ENCODE assay signal across 8 mouse cellular contexts in the genomic region with DNA sequence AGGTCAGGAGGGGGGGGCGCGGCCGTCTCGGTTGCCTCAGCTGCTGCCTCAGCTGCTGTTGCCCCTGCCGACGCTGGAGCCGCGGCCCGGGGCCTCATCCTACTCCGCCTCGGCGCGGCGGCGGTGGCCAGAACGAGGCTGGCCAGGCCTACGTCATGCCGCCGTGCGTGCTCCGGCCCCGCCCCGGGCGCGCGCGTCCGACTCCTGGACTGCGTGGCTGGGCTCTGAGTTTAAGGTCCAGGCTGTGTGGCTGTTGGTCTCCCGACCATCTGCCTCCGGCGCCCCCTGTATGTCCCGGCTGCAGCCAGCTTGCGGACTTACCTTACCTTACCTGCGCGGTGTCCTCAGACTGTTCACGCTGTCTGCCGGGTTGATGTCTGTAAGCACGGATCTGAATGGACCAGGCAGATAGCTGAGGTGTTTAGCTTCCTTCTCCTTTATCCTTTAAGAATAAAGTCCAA. TPM values are rescaled to one million over a fixed set of nuclear protein-coding genes. Genes with fewer than 3 reads are reported as not detected.
DNase-seq lines count a peak whose midpoint lies in the region; ATAC-seq and TF ChIP-seq lines count a peak whose summit lies in the region.

No protein-coding gene starts in this region.

- TF ChIP-seq POLR2A in bone marrow macrophage, adult 2 months (IDR thresholded peaks at IDR 0.05; ENCODE audit: borderline replicate concordance, low read depth, low read length): no peak
- peak; percentile 93 for TF ChIP-seq POLR2A in embryonic fibroblast, embryonic 13.5 days (IDR thresholded peaks at IDR 0.05; ENCODE audit: low read depth, low read length)
- 0 out of 2 replicates have a peak, but pooled peaks have one; percentile 76 for TF ChIP-seq POLR2A in liver, adult 2 months (IDR thresholded peaks at IDR 0.05; ENCODE audit: extremely low read depth, insufficient read depth, low read length)
- TF ChIP-seq POLR2A in myocyte (IDR thresholded peaks at IDR 0.05; ENCODE audit: insufficient read length, low read depth): peak; percentile 83

- H3K4me1 ChIP-seq in bone marrow macrophage, adult 2 months (ENCODE audit: control insufficient read depth, insufficient read depth, low read length): peaks cover 18% of the 10 kb centered on the region
- H3K4me1 ChIP-seq in embryonic fibroblast, embryonic 13.5 days (ENCODE audit: control insufficient read depth, insufficient read depth, low read length): peaks cover 3% of the 10 kb centered on the region
- H3K4me1 ChIP-seq in heart, embryonic 11.5 days (ENCODE audit: control insufficient read depth, insufficient read depth, low read length): peaks cover 5% of the 10 kb centered on the region; the same call in 1 of the 2 replicates
- peaks cover 9% of the 10 kb centered on the region for H3K4me1 ChIP-seq in kidney, embryonic 16.5 days (ENCODE audit: insufficient read depth, low read length)
- peaks cover 19% of the 10 kb centered on the region for H3K4me1 ChIP-seq in liver, adult 2 months (ENCODE audit: control insufficient read depth, insufficient read depth, low read length)

- H3K27ac ChIP-seq in bone marrow macrophage, adult 2 months (ENCODE audit: insufficient read depth, low read depth, low read length): peak overlapping the region; percentile 64
- peak overlapping the region; percentile 55 for H3K27ac ChIP-seq in embryonic fibroblast, embryonic 13.5 days (ENCODE audit: insufficient read depth, low read length)
- peak overlapping the region; percentile 94 for H3K27ac ChIP-seq in heart, embryonic 11.5 days (ENCODE audit: low read depth, low read length)
- peak overlapping the region; percentile 96 for H3K27ac ChIP-seq in kidney, embryonic 16.5 days (ENCODE audit: low read length)
- H3K27ac ChIP-seq in liver, adult 2 months (replicated peaks; ENCODE audit: insufficient read depth, low read depth, low read length): peak overlapping the region; percentile 90

- peak overlapping the region; percentile 98 for H3K9ac ChIP-seq in heart, embryonic 11.5 days (ENCODE audit: low read depth, low read length)
- H3K9ac ChIP-seq in kidney, embryonic 16.5 days (replicated peaks; ENCODE audit: low read length): peak overlapping the region; percentile 98
- H3K9ac ChIP-seq in liver, adult 2 months (ENCODE audit: low read depth, low read length): peak overlapping the region; percentile 89

- 0% methylated on average over 33 of the region's 39 CpGs for whole genome bisulfite sequencing in heart, embryonic 11.5 days (ENCODE audit: insufficient replicate concordance)
- WGBS in kidney, embryonic 16.5 days: under 1% methylated on average over 38 of the region's 39 CpGs
- under 1% methylated on average over 38 of the region's 39 CpGs for WGBS in liver, adult 2 months

- no peak for TF ChIP-seq CTCF in bone marrow macrophage, adult 2 months (IDR thresholded peaks at IDR 0.05; ENCODE audit: low read depth, low read length)
- TF ChIP-seq CTCF in embryonic fibroblast, embryonic 13.5 days (IDR thresholded peaks at IDR 0.05; ENCODE audit: borderline replicate concordance, insufficient read depth, low read length): 0 out of 2 replicates have a peak, but pooled peaks have one; percentile 20
- TF ChIP-seq CTCF in liver, adult 2 months (IDR thresholded peaks at IDR 0.05; ENCODE audit: low read depth, low read length): peak; percentile 58

- 0 out of 2 replicates have a peak, but pooled peaks cover 4% of the 10 kb centered on the region for H3K36me3 ChIP-seq in heart, embryonic 11.5 days (ENCODE audit: control insufficient read depth, insufficient read depth, low read length)
- 0 out of 2 replicates have a peak, but pooled peaks cover 5% of the 10 kb centered on the region for H3K36me3 ChIP-seq in kidney, embryonic 16.5 days (ENCODE audit: insufficient read depth, low read length)
- H3K36me3 ChIP-seq in liver, adult 2 months (ENCODE audit: control insufficient read depth, insufficient read depth, low read length): no peaks in the 10 kb centered on the region
- H3K36me3 ChIP-seq in myocyte (ENCODE audit: control insufficient read depth, insufficient read depth): no peaks in the 10 kb centered on the region
- H3K36me3 ChIP-seq in splenic B cell, adult 2 months (ENCODE audit: control insufficient read depth, insufficient read depth, low read length, poor library complexity, severe bottlenecking): no peaks in the 10 kb centered on the region

- H3ac ChIP-seq in myocyte (ENCODE audit: control insufficient read depth, insufficient read length): peak overlapping the region; percentile 84

- H3K9me3 ChIP-seq in heart, embryonic 11.5 days (replicated peaks; ENCODE audit: control insufficient read depth, low read length): no peaks in the 10 kb centered on the region
- no peaks in the 10 kb centered on the region for H3K9me3 ChIP-seq in kidney, embryonic 16.5 days (ENCODE audit: low read length)

- DNase-seq in A20 (ENCODE audit: low read depth, low spot score): peak; percentile 90
- DNase-seq in liver, adult 2 months (ENCODE audit: extremely low read depth, low read depth, low spot score): peak; percentile 74
- peak; percentile 77 for DNase-seq in splenic B cell, adult 2 months (ENCODE audit: low read depth, low spot score)

- peaks cover 19% of the 10 kb centered on the region; the same call in 1 of the 2 replicates for H3K79me2 ChIP-seq in liver, adult 2 months (ENCODE audit: control insufficient read depth, insufficient read depth, low read length)
- H3K79me2 ChIP-seq in myocyte (ENCODE audit: control insufficient read depth, insufficient read depth): peaks cover 46% of the 10 kb centered on the region

- ATAC-seq in heart, embryonic 11.5 days (replicated peaks; ENCODE audit: insufficient number of reproducible peaks, low FRiP score, low TSS enrichment): peak; percentile 99
- ATAC-seq in kidney, embryonic 16.5 days (ENCODE audit: low FRiP score, low TSS enrichment): peak; percentile 100

- H3K27me3 ChIP-seq in heart, embryonic 11.5 days (ENCODE audit: control insufficient read depth, insufficient read depth, low read length): no peaks in the 10 kb centered on the region
- H3K27me3 ChIP-seq in kidney, embryonic 16.5 days (ENCODE audit: insufficient read depth, low read length): no peaks in the 10 kb centered on the region
- no peaks in the 10 kb centered on the region for H3K27me3 ChIP-seq in liver, adult 2 months (ENCODE audit: control insufficient read depth, insufficient read depth, low read length)
- no peaks in the 10 kb centered on the region for H3K27me3 ChIP-seq in myocyte (ENCODE audit: control insufficient read depth, insufficient read depth, insufficient read length)
- no peaks in the 10 kb centered on the region for H3K27me3 ChIP-seq in splenic B cell, adult 2 months (ENCODE audit: control insufficient read depth, insufficient read depth, low read length, poor library complexity, severe bottlenecking)

- H3K4me2 ChIP-seq in heart, embryonic 11.5 days: peak overlapping the region; percentile 69
- peak overlapping the region; percentile 75 for H3K4me2 ChIP-seq in kidney, embryonic 16.5 days (replicated peaks; ENCODE audit: low read depth, low read length)
- peak overlapping the region; percentile 81 for H3K4me2 ChIP-seq in myocyte (ENCODE audit: low read depth)

- peak overlapping the region; percentile 85 for H3K4me3 ChIP-seq in bone marrow macrophage, adult 2 months (ENCODE audit: insufficient read depth, low read length)
- H3K4me3 ChIP-seq in embryonic fibroblast, embryonic 13.5 days (ENCODE audit: insufficient read depth, low read length): peak overlapping the region; percentile 80
- peak overlapping the region; percentile 86 for H3K4me3 ChIP-seq in heart, embryonic 11.5 days (ENCODE audit: low read depth, low read length)
- peak overlapping the region; percentile 96 for H3K4me3 ChIP-seq in kidney, embryonic 16.5 days (ENCODE audit: low read length)
- peak overlapping the region; percentile 77 for H3K4me3 ChIP-seq in liver, adult 2 months (ENCODE audit: insufficient read depth, low read depth, low read length)
- peak overlapping the region; percentile 91 for H3K4me3 ChIP-seq in myocyte

TF ChIP-seq in myocyte, 11 proteins besides CTCF, POLR2A, EP300 and RAD21 (continues in another document):
- TF ChIP-seq REST (IDR thresholded peaks at IDR 0.05; ENCODE audit: insufficient read depth, insufficient read length) (no peak), USF1 (IDR thresholded peaks at IDR 0.05; ENCODE audit: low read depth) (no peak), POLR2AphosphoS2 (IDR thresholded peaks at IDR 0.05; ENCODE audit: insufficient read length, low read depth) (peak; percentile 98), MAX (IDR thresholded peaks at IDR 0.05; ENCODE audit: low read depth) (no peak), MYOD1 (IDR thresholded peaks at IDR 0.05; ENCODE audit: control insufficient read depth in 1 of 3, insufficient read length in 2 of 3, low read depth in 2 of 3) (peak in 2 of 3 experiments; percentile 82 to 94), TCF3 (IDR thresholded peaks at IDR 0.05; ENCODE audit: insufficient read length, low read depth) (peak; percentile 86), SRF (IDR thresholded peaks at IDR 0.05; ENCODE audit: control insufficient read depth, insufficient read length, low read depth) (no peak), CEBPB (IDR thresholded peaks at IDR 0.05; ENCODE audit: insufficient read depth, poor library complexity, severe bottlenecking) (no peak), MYOG (IDR thresholded peaks at IDR 0.05; ENCODE audit: control insufficient read depth in 1 of 3, insufficient read depth in 1 of 3, insufficient read length in 2 of 3, low read depth in 2 of 3) (peak; percentile 23 to 96 (median 95)), E2F4 (IDR thresholded peaks at IDR 0.05; ENCODE audit: insufficient read depth) (no peak)

RNA-seq across cellular contexts. Expression of gene Rnf11, which starts 7.9 kb away (rescaled TPM):
- 47.8 and 54.0 TPM in 2 replicates for polyA plus RNA-seq in bone marrow macrophage, adult 2 months (2012; ENCODE audit: insufficient read depth, insufficient read length, missing spikeins)
- polyA plus RNA-seq in embryonic fibroblast, embryonic 13.5 days (2011; ENCODE audit: insufficient read length, low read depth, missing spikeins): 134 and 135 TPM in 2 replicates
- polyA plus RNA-seq in heart, embryonic 11.5 days (2014; fragmentation: Nextera tagmentation; extraction: Ambion mirVana): 47.1 and 47.8 TPM in 2 replicates
- 29.0 and 29.3 TPM in 2 replicates for polyA plus RNA-seq in kidney, embryonic 16.5 days (2015; fragmentation: Nextera tagmentation; extraction: Ambion mirVana)
- 42.6 and 48.7 TPM in 2 replicates for total RNA-seq in liver, adult 2 months (2014; rRNA removed)
- polyA plus RNA-seq in liver, adult 2 months (2012; rRNA removed): 33.5 and 42.6 TPM in 2 replicates
- 127 TPM for polyA plus RNA-seq in myocyte (2012; fragmentation: generic; extraction: Trizol)

RNA-seq across cellular contexts. Expression of gene 4930522H14Rik, which starts 54.5 kb away (rescaled TPM):
- polyA plus RNA-seq in bone marrow macrophage, adult 2 months (2012; ENCODE audit: insufficient read depth, insufficient read length, missing spikeins): not detected in 2 replicates
- polyA plus RNA-seq in embryonic fibroblast, embryonic 13.5 days (2011; ENCODE audit: insufficient read length, low read depth, missing spikeins): not detected in 2 replicates
- polyA plus RNA-seq in heart, embryonic 11.5 days (2014; fragmentation: Nextera tagmentation; extraction: Ambion mirVana): not detected in 2 replicates
- not detected in 2 replicates for polyA plus RNA-seq in kidney, embryonic 16.5 days (2015; fragmentation: Nextera tagmentation; extraction: Ambion mirVana)
- total RNA-seq in liver, adult 2 months (2014; rRNA removed): not detected in 2 replicates
- not detected in 2 replicates for polyA plus RNA-seq in liver, adult 2 months (2012; rRNA removed)
- polyA plus RNA-seq in myocyte (2012; fragmentation: generic; extraction: Trizol): not detected

Comparison
In these comparisons a context has a peak if more than half of its experiments do, and no peak if none do; other contexts are left out.
1. Peak in every context shown above with its lines: DNase-seq, ATAC-seq, H3K4me3 ChIP-seq and H3K27ac ChIP-seq.